Mouse (Mus musculus) left cerebral cortex, postnatal 4 days (tissue): ENCODE measurements at regions not wholly inside any gene's neighbourhood (a gene's known extent, or its start where the extent isn't known, plus 50 kb on each side); places are given as distances from the start of the nearest gene placed in this dataset.
"Not testable (repeated sequence)": the region's sequence is repeated elsewhere in the genome, so short reads cannot be mapped to it uniquely, and the experiment has no call there.

Experiments
- DNase-seq: peaks from one replicate; pipeline ENCODE4 v3.0.0-alpha.2; 2022
- intact Hi-C: fragments of 180-260 bp; cut with DNase I; formaldehyde crosslinking; loops from one replicate; pipeline ENCODE4 v1.15.1; 2025

- no peak for DNase-seq
- intact Hi-C loops, result no loop called here
Observed at GRCm38 (mm10) chr8:126877039-126877365, 68.6 kb downstream of the Tomm20 start.

DNA sequence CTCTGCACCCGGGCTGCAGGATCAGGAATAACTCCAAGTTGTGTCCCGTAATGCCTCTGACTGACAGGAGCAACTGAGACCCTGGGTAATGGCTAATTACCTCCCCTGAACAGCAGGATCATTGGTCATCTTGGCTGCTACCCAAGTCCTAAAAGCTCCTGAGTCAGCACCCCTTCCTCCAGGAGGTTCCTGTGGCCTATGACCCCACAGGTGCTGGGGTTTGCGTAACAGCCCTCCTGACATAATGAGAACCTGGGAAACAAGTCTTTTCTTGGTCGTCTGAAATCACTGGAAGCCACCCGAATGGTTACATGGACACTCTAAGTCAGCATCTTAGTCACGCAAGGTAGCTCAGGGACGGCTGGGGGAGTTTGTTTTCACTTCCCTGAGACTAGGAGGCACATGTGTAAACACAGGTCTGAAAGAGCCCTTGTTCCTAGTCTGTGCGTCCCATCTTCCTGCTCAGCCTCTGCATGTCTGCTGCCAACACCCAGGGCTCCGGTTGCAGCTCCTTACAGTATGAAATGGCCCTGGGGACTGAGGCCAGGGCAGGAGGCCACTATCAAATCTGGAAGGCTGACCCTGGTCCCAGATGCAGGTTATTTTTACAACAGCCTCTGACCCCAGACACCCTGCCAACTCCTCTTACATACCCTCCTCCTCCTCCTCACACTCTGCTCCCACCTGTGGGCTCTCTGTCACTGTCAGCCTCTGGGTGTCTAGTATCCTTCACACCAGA lies 69.2 kb downstream of the Tomm20 start:
- DNase-seq, result no peak
- intact Hi-C loops, result no loop called here

DNA sequence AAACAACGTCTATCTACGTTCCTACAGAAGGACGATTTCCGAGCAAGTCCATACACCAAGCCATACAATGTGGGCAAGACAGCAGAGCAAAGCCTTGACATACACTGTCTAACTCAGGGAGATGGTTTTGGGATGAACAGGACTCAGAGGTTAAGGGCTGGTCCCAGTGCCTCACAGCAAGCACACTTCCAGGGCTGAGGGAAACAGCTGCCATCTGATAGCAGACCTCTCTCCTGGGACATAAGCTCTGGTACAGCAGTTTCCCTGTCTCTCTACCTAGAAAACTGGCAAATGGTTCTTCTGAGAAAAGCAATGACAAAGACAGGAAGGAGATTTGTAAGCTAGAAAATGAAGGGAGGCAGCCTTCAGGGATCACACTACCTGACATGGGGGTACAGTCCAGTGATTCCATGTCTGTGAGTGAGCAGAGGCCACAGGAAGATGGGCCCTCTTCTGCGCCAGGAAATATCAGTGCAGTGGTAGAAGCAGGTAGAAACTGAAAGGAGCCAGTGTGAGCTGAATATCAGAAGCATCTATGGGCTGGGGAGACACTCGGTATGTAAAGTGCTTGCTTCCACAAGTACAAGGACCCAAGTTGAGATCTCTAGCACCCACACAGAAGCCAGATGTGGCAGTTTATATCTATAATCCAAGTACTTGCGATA lies 70.0 kb downstream of the Tomm20 start:
- intact Hi-C loops, result no loop called here
- DNase-seq, result no peak

- no peak for DNase-seq
- intact Hi-C loops, result no loop called here
Observed at GRCm38 (mm10) chr8:126874846-126875245, 70.8 kb downstream of the Tomm20 start.

GRCm38 (mm10) chr8:126874126-126874730 lies 71.4 kb downstream of the Tomm20 start:
- DNase-seq, result no peak
- intact Hi-C loops, result no loop called here

GRCm38 (mm10) chr8:126873306-126873705 lies 72.3 kb downstream of the Tomm20 start:
- intact Hi-C loops, result no loop called here
- DNase-seq, result no peak

DNA sequence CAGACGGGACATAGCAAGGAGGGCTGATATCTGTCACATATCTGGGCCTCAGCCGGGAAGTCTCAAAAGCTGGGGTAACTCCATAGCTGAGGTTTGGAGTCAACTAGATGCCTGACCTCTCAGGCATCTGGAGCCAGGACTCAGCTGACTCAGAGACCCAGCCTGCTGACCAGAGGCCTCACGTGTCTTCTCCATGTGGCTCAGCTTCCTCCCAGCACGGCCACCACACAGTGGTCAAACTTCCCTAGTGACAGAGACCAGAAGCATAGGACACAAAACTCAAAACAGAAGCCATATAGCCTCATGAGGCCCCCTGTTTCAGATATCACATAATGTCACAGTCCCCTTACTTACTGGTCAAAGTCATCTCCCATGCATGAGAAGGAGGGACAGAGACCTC lies 73.1 kb downstream of the Tomm20 start:
- intact Hi-C loops, result no loop called here
- DNase-seq, result no peak

GRCm38 (mm10) chr8:126872133-126872532 lies 73.5 kb downstream of the Tomm20 start:
- intact Hi-C loops, result no loop called here
- no peak for DNase-seq

GRCm38 (mm10) chr8:126869464-126869850 lies 76.2 kb downstream of the Tomm20 start:
- intact Hi-C loops, result no loop called here
- DNase-seq, result no peak

DNA sequence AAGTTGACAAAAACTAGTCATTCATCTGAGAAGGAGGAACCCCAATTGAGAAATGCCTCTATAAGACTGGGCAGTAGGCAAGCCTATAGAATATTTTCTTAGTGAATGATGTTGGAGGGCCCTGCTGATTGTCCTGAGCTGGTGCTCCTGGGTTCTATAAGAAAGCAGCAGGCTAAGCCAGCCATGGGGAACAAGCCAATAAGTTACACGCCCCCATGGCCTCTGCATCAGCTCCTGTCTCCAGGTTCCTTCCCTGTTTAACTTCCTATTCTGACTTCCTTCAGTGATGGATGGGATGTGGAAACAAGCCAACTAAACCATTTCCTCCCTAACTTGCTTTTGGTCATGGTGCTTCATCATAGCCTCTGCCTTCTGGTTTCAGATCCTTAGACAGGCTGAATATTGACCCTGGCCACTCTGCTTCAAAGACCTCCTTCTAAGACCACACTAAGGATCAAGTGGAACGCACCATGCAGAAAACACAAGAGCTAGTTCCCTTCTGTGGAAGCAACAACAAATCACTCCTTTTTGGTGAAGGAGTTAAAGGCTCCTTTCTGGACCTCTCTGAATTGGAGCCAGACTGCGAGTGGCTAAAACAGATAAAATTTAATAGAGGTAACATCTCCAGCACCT lies 76.7 kb downstream of the Tomm20 start:
- intact Hi-C loops, result no loop called here
- DNase-seq, result no peak

DNA sequence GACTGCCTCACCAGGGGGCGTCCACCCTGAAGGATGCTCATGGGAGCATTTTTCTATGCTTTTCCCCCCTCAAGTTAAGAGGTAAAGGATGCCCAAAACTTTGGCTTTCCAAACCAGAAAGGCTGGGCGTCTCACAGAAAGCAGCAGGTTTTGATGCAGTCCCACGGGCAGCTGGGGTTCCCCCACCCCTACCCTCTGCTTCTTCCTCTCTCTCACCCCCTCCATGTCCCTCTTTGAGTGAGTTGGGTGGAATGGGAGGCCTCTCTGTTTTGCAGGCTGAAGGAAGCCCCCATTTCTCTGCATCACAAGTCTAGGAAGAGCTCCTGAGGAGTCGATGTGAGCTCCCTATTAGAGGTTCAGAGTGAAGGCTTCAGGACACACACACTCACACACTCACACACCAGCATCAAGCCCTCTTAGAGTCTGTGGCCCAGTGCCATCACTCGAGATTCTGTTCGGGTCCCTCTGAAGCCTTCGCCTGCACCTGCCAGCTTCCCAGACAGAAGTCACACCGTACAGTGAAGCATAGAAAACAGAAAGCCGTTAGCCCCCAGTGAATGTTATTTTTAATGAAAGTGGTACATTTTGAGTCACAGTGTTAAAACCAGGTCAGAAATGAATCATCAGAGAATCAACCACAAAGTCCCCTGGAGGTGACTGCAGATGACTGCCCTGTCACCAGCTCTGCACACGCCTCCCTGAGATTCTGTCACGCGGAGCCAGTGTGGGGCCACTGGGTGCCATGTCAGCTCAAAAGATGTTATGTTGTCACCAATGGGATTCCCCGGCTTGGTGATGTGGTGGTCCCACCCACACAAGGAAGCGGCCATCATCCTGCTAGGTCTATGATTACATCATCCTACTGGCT lies 78.3 kb downstream of the Tomm20 start:
- no peak for DNase-seq
- intact Hi-C loops, result no loop called here

GRCm38 (mm10) chr8:126864314-126864948 lies 81.2 kb downstream of the Tomm20 start:
- intact Hi-C loops, result no loop called here
- no peak for DNase-seq

GRCm38 (mm10) chr8:126863661-126864060 lies 82.0 kb downstream of the Tomm20 start:
- intact Hi-C loops, DNase-seq: not testable (repeated sequence)

DNA sequence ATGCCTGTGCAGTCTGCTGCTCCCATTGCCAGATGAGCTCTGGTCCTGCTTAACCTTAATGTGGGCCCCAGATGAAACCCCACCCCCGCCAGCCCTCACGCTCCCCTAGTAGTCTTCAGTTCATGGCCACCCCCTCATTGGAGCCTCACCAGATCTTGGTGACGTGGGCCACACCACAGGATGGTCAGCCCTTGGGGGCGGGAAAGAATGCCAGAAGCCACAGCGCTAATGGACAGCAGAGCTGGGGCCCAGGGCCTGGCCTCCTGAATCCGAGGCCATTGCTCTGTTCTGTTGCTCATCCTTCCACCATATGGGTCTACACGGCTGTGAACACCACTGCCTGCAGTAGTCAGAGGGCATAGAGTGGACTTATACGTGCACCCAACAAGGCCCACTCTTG lies 83.9 kb downstream of the Tomm20 start:
- no peak for DNase-seq
- intact Hi-C loops, result no loop called here

- no peak for DNase-seq
- intact Hi-C loops, result no loop called here
Observed at GRCm38 (mm10) chr8:126860630-126861029, 85.0 kb downstream of the Tomm20 start.

DNA sequence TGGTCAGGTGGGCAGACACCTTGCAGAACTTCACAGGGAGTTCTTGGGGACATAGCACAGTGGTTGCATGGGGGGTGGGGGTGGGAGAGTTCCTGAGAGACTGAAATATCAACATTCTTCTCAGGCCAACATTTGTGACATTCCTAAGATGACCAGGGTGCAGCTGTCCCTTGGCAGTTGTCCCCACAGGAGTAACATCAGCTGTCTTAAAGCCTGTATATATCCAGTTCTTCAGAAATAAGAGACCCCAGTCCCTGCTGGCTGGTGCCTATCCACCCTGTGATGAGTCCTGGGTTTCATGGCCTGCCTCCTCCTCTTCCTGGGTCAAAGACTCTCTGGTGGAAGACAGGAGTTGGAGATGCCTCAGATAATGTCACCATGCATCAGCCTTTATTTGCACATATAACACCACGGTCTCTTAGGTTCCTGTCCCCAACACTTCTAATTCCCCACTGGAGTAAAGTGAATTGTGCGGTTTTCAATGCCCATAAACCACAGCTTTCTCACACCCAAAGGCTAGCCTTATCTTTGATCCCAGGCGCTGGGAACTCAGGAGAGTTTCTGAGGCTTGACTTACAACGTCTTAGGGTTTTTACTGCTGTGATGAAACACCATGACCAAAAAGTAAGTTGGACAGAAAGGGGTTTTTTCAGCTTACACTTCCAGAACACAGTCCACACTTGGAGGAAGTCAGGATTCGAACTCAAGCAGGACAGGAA lies 85.8 kb downstream of the Tomm20 start:
- no peak for DNase-seq
- intact Hi-C loops, result no loop called here

GRCm38 (mm10) chr8:126857307-126858203 lies 88.1 kb downstream of the Tomm20 start:
- intact Hi-C loops, result no loop called here
- no peak for DNase-seq

GRCm38 (mm10) chr8:126855914-126856313 lies 89.7 kb downstream of the Tomm20 start:
- intact Hi-C loops, result no loop called here

More at GRCm38 (mm10) chr8:126855914-126856313, 89.7 kb downstream of the Tomm20 start:
- DNase-seq, result no peak
